Mouse (Mus musculus): ENCODE data around the gene Srsf6.
"Not testable (repeated sequence)": the region's sequence is repeated elsewhere in the genome, so short reads cannot be mapped to it uniquely, and the experiment has no call there.

Gene Srsf6

DNA sequence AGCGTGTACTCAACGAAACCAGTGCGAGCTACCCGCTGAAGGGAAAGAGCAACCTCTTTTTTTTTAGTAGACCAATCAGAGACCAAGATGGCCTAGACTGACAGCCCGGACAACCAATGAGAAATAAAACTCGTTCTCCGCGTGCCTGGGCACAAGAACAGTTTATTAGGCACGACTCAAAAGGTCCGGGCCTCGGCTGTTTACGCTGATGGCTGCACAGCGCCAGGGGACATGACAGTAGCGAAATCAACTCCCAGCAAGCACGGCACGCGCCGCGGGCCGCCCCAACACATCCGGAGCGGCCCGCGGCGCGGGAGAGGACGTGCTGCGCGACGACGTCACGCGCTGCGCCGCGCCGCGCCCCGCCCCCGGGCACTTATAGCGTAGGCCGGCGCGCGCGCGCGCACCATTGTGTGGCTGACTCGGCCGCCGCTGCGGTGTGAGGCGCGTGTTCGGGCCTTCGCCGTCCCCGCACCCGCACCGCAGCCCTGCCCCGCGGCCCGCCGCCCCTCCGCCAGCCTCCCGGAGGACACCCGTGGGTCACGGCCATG lies at the start of gene Srsf6:
Gene Srsf6 (plus strand): TSS at position 406 of the 551 bp plus-strand sequence.
- DNase-seq (ENCODE audit: low spot score in 2 of 2), result peak; percentile 92 to 94

GRCm38 (mm10) chr2:162884101-162884500 lies 47.2 kb upstream of the Srsf6 start:
- no peak for DNase-seq (ENCODE audit: low spot score in 2 of 2)

DNA sequence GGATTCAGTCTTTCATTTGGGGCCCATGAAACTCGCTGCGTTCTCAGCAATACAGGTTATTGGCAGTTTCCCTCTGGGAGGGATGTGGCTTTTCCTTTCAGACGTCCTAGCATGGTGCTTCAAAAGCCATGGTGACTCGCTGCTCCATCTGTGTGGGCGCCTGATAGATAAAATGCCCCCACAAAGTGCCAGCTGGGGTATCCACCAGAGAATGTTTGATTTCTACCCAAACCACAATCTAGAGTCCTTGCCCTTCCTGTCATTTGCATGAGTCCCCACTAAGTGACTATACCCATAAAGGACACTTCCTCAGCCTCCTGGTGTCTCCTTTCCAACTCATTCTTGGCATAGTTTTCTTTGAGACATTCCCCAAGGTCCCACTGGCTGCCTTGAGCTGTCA lies 44.2 kb upstream of the Srsf6 start:
- DNase-seq (ENCODE audit: low spot score in 2 of 2), result peak in 1 of 2 experiments; percentile 40

DNA sequence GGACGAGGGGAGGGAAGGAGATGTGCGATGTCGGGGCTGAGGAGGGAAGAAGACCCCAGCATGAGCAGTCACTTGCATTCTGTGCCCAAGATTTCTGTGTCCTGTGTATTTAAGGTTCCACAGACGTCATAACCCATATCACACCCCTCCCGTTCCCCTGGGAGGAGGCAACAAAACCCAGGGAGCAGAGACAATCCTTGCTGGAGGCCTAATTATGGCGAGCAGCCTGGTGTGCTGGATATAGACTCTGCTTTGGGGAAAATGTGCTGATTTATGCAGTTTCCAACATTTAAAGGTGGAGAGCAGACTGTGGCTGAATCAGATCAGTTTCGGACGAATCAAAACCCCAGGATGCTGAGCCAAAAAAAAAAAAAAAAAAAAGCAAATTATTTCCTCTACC lies 42.7 kb upstream of the Srsf6 start:
- DNase-seq (ENCODE audit: low spot score in 2 of 2), result peak; percentile 61 to 82

DNA sequence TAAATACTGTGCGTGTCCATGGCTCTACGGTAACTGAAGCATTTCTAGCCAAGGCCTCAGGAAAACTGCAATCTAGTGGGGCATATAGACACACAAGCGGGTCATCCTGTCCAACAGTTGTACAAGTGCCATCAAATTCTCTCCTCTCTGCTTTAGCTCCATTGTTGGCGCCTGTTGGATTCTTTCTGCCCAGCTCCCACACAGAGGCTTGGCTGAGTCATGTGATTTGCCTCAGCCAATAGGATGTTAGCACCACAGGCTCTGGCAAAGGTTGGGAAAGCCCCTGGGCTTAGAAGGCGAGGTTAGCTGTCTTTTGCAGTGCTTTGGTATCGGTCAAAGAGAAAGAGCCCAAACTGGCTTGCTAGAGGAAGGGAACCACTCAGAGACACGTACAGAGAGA lies 42.1 kb upstream of the Srsf6 start:
- peak; percentile 50 to 60 for DNase-seq (ENCODE audit: low spot score in 2 of 2)

DNA sequence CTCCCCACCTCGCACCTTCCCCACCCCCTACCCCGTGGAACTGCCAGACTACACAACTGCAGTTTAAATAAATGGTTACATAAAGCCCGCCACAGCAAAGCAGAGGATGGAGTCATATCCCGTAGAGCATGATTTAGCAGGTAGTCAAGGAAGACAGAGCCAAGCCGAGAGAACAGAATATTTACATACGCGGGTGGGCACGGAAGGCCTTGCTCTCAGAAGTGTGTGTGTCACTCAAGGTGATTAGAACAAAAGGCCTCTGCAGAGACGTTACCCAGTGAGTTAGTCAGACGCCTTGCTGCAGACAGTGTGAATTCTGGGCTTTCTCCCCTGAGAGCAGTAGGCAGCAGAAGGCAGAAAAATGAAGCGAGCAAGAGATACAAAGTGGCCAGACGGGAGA lies 41.6 kb upstream of the Srsf6 start:
- DNase-seq (ENCODE audit: low spot score in 2 of 2), result no peak

DNA sequence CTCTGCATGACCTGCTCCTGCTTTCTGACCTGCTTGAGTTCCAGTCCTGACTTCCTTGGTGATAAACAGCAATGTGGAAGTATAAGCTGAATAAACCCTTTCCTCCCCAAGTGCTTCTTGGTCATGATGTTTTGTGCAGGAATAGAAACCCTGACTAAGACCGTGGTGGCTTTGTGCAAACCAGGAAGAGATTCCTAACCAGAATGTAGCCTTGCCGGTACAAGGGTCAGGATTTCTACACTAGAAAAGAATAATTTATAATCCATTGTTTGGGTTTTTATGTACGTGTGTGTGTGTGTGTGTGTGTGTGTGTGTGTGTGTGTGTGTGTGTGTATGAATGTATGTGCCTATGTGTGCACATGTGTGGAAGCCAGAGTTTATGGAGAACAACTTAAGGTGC lies 38.3 kb upstream of the Srsf6 start:
- DNase-seq (ENCODE audit: low spot score in 2 of 2), result not testable (repeated sequence)

DNA sequence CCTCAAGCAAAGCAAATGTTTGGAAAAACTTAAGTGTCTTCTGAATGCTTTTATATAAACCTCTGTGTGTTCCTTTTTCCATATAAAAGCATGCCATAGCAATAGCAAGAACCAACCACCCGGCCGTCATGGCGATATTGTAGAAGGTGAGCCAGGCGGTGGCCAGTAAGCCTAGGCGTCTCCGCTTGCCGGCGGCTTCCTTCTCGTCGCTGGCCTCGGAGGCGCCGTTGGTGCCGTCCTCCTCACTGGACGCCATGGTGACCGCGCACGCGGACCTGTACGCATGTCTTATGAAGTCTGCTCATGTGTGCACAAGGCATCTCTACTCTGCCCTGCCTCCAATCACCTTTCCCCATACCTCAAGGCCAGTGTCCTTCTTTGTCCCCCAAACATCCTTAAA lies 32.1 kb upstream of the Srsf6 start:
- DNase-seq (ENCODE audit: low spot score in 2 of 2), result not testable (repeated sequence)

GRCm38 (mm10) chr2:162899880-162900589 lies 31.3 kb upstream of the Srsf6 start:
- DNase-seq (ENCODE audit: low spot score in 2 of 2), result no peak

DNA sequence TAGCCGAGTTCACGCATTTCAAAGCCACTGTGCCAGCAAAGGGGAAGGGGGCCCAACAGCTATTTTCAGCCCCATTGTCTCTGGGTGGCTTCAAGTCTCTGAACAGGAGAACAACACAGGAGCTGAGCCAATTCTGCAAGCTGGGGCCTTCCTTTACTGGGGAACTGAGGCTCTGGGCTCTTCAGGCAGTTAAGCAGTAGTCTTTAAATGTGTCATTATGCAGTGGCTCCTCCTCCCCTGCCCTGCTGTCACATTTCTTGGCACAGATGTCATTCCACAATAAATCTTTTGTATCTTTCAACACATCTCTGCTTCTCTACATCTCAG lies 30.8 kb upstream of the Srsf6 start:
- no peak for DNase-seq (ENCODE audit: low spot score in 2 of 2)

GRCm38 (mm10) chr2:162905902-162906301 lies 25.4 kb upstream of the Srsf6 start:
- no peak for DNase-seq (ENCODE audit: low spot score in 2 of 2)

- DNase-seq (ENCODE audit: low spot score in 2 of 2), result no peak
Measured at GRCm38 (mm10) chr2:162908052-162908491, 23.3 kb upstream of the Srsf6 start.

DNA sequence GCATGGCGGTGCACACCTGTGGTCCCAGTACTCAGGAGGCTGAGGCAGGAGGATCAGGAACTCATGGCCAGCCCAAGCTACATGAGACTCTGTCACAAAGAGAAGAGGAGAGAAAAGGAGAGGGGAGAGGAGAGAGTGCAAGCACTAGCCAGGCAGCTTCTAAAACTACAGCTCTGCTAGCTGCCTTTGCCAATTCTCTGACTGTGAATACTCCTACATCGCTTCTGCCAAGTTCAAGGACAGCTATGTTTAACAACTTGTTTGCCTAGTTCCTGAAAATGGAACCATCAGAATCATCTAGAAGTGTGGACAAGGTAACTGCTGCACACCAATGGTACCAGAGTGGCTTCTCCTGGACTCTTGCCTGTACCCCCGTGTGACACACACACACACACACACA lies 17.3 kb upstream of the Srsf6 start:
- peak in 1 of 2 experiments; percentile 39 for DNase-seq (ENCODE audit: low spot score in 2 of 2)

DNA sequence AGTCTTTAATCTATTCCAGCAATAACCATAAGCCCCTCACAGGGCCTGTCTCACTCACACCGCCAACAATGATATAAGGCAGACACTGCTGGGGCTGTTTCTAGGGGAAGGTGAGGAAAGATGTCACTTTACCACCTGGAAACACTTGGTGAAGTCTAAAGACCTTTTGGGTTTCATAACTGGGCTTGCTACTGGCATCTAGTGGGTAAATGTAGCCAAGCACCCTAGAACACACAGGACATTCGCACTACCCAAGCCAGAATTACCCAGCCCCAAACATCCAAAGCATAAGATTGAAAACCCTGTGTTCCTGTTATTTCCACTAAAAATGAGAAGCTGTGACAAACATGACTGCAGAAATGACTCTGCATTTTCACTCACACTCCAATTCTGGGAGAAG lies 16.8 kb upstream of the Srsf6 start:
- DNase-seq (ENCODE audit: low spot score in 2 of 2), result peak; percentile 44 to 55

DNA sequence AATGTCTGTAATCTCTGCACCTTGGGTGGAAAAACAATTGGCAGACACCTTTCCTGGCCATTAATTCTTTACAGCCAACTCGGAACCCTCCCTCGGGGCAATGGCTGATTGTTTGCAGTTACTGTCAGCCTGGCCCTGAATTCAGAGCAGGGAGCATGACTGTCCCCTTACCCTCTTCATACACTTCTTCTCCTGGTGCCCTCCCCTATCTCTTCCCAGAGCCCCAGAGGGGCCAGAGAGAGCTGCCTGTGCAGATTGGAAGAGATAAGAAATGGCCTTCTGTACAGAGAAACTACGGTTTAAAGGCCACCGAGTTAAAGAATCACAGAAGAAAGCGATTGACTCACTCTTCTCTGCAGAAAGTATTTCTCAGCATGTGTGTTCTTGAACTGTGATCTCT lies 11.4 kb upstream of the Srsf6 start:
- no peak for DNase-seq (ENCODE audit: low spot score in 2 of 2)

DNA sequence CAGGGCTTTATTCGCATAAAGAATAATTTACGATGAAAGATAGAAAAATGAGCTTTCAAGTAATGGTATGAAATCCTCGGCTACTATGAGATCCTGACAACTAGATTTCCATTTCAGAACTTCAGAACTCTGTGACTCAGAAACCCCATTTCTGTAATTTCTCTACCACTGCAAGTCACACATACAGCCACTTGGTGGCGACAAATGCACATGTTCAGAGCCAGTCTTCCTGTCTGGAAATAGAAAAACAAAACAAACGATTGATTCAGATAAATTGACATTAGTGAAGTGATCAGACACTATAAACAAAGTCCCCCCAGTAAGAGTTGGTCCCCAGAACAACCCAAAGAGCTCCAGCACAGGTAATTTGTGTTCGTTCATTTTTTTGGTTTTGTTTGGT lies 9.1 kb upstream of the Srsf6 start:
- DNase-seq (ENCODE audit: low spot score in 2 of 2), result peak; percentile 60 to 71

DNA sequence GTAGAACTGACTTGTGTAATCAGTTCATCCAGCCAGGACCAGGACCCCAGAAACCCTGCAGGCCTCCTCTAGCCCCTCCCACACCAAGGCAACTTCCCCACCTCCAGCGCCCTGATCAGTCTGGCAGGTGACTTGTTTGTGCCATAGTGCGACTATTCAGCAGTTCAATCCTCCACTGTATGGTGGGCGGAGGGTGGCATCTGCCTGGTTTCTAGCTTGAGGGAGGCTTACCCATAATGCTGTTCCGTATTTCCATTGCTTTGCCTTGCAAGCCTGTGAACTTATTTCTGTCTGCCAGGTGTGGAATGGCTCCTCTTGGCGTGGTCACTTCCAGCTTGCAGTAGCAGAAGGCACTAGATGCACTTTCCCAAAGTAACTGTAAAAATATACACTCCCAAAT lies 8.5 kb upstream of the Srsf6 start:
- DNase-seq (ENCODE audit: low spot score in 2 of 2), result no peak

GRCm38 (mm10) chr2:162924126-162924525 lies 7.2 kb upstream of the Srsf6 start:
- no peak for DNase-seq (ENCODE audit: low spot score in 2 of 2)

GRCm38 (mm10) chr2:162927918-162928585 lies 3.3 kb upstream of the Srsf6 start:
- DNase-seq (ENCODE audit: low spot score in 2 of 2), result no peak

DNA sequence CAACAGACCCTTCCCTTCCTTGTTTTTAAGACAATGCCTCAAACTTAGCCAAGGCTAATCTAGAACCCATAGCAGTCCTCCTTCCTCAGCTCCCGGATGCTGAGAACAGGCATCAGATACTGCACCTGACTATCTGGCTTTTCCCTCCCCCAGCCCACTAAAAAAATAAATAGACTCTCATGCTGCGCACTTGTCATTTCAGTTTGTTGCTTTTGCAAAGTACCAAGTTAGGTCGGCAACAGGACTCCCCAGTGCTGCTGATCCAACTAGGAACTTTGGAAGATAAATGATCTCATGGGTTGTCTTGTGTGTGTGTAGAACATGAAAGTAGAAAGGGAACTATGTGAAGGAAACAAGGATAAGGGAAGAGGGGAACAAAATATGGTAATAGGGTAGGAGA lies 1.6 kb upstream of the Srsf6 start:
- no peak for DNase-seq (ENCODE audit: low spot score in 2 of 2)

DNA sequence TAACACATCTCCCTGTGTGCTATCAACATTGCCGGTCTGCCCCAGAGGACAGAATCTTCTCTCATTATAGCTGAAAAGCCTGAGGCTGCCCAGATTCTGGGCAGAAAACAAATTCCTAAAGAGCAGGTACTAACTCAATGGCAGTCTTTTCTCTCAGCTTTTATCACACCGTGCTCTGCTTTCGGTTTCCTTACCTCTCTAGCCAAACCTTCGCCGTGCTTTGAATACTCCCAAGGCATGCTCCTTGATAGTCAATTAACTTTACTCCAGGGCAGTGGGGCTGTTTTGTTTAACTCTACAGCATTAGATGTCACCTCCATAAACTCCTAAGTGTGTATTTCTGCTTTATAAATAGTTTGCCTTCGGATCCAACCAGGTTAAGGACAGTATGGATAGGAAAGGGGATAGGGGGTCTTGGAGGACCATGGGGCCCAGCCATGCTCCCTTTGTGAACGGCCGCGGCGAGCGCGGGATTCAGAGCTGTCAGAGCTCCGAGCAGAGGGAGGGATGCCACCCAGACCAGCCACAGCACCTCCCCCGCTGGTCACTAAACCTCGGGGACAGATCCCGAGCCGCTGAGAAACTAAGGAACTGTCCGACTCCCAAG lies 709 bp upstream of the Srsf6 start:
- no peak for DNase-seq (ENCODE audit: low spot score in 2 of 2)

- DNase-seq (ENCODE audit: low spot score in 2 of 2), result peak; percentile 76 to 77
Measured at GRCm38 (mm10) chr2:162931674-162932650, 634 bp downstream of the Srsf6 start.
